ENCODE assay signal across 22 mouse cellular contexts in genomic region chr9:94734320-94734719, GRCm38 (mm10).
"Had no signal": no experiment of that assay in that cellular context is flagged by ENCODE, and none has a peak within 500 bp of the region (broad histone marks: within the 10 kb centered on the region; RNA-seq: fewer than 3 reads in every experiment).

No protein-coding gene starts in this region.

- ATAC-seq: liver, postnatal 0 days; lung, postnatal 0 days; midbrain, embryonic 16.5 days had no signal

- H3K36me3 ChIP-seq: liver, embryonic 15.5 days; lung, embryonic 15.5 days; midbrain, embryonic 10.5 days; midbrain, embryonic 12.5 days; neural tube, embryonic 13.5 days; neural tube, embryonic 15.5 days had no signal

- H3K27ac ChIP-seq: liver, embryonic 15.5 days; lung, embryonic 15.5 days; midbrain, embryonic 10.5 days; midbrain, embryonic 12.5 days; neural tube, embryonic 13.5 days; neural tube, embryonic 15.5 days had no signal

- DNase-seq: liver, postnatal 0 days; lung, adult 2 months; lung, postnatal 14 days; lung, postnatal 36 days; midbrain, embryonic 14.5 days; retina, postnatal 1 day; right cerebral cortex, adult 18-20 months; right cerebral cortex, postnatal 25 days; right cerebral cortex, postnatal 4 days; spleen, adult 18-20 months; thymus, adult 18-20 months; thymus, postnatal 25 days; thymus, postnatal 4 days had no signal

- H3K4me3 ChIP-seq: liver, embryonic 15.5 days; lung, embryonic 15.5 days; midbrain, embryonic 10.5 days; midbrain, embryonic 12.5 days; myocyte; neural tube, embryonic 13.5 days; neural tube, embryonic 15.5 days had no signal
